20 mouse cellular contexts compared by ENCODE assay signal in the genomic region with DNA sequence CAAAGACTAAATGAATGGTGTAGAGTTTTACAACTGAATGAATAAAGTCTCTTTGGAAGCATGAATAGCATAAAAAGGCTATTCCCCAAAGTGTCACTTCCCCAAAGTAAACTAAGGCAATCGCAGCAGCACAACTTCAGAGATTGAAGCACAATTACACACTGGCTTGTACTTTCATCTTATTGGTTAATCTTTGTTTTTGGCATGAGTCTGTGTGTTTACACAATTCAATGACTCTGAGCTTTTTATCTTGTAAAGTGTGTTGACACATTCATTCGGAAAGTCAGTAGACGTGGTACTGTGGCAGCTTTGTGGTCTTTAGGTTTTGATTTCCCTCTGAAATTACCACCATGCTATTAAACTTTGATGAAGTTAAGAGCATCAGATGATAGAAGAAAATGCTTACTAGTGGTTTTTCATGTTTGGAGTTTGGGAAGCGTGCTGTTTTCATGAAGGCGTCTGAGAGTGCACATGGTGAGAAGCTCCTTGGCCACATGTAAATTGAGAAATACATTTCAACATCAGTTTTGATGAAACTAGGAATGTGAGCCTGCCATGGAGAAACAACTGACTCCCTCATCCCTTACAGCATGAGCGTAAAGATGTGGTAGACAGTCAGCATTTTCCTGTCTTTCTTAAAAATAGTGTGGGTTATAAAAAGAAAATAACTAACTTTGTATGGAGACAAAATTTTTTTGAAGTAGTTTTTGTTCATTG.
"Had no signal": no experiment of that assay in that cellular context is flagged by ENCODE, and none has a peak within 500 bp of the region (broad histone marks: within the 10 kb centered on the region; RNA-seq: fewer than 3 reads in every experiment).

No protein-coding gene starts in this region.

- H3K4me2 ChIP-seq: intestine, embryonic 15.5 days; kidney, embryonic 15.5 days; limb, embryonic 13.5 days; liver, embryonic 15.5 days; lung, embryonic 15.5 days; midbrain, embryonic 11.5 days had no signal

- H3K27ac ChIP-seq: intestine, embryonic 15.5 days; kidney, embryonic 15.5 days; layer of hippocampus, adult 2 months; limb, embryonic 10.5 days; limb, embryonic 13.5 days; liver, embryonic 15.5 days; lung, embryonic 15.5 days; macrophage had no signal

- H3K36me3 ChIP-seq: intestine, embryonic 15.5 days; kidney, embryonic 15.5 days; limb, embryonic 10.5 days; limb, embryonic 13.5 days; liver, embryonic 15.5 days; lung, embryonic 15.5 days had no signal

- H3K4me1 ChIP-seq: intestine, embryonic 15.5 days; limb, embryonic 10.5 days; limb, embryonic 13.5 days had no signal

- H3K9ac ChIP-seq: intestine, embryonic 15.5 days; kidney, embryonic 15.5 days; limb, embryonic 13.5 days; liver, embryonic 15.5 days; lung, embryonic 15.5 days had no signal

- H3K9me3 ChIP-seq: intestine, embryonic 15.5 days; kidney, embryonic 15.5 days; limb, embryonic 10.5 days; limb, embryonic 13.5 days; liver, embryonic 15.5 days; lung, embryonic 15.5 days had no signal

- DNase-seq: kidney, adult 11 months; kidney, adult 8-10 months; kidney, postnatal 14 days; kidney, postnatal 4 days; layer of hippocampus, adult 9-11 months; liver; lung, postnatal 14 days; midbrain, embryonic 14.5 days; thymus, adult 18-20 months; thymus, postnatal 14 days; thymus, postnatal 4 days had no signal

- H3K4me3 ChIP-seq: intestine, embryonic 15.5 days; kidney, embryonic 15.5 days; layer of hippocampus, adult 2 months; limb, embryonic 10.5 days; limb, embryonic 13.5 days; liver, embryonic 15.5 days; lung, embryonic 15.5 days had no signal

- H3K27me3 ChIP-seq: intestine, embryonic 15.5 days; kidney, embryonic 15.5 days; limb, embryonic 13.5 days; liver, embryonic 15.5 days; lung, embryonic 15.5 days had no signal

- ATAC-seq: intestine, embryonic 15.5 days had no signal
